Mouse (Mus musculus) forebrain, embryonic 14.5 days (tissue): ENCODE measurements around the gene Iqgap1. TPM values are rescaled to one million over a fixed set of nuclear protein-coding genes. Genes with fewer than 3 reads are reported as not detected.

ENCODE experiments used
- ATAC-seq: fragments of 200-750 bp; cut with Nextera tagmentation; 2 replicates; pipeline ENCODE4 v1.8.0; 2017; ENCODE audit warnings: mild to moderate bottlenecking, moderate library complexity
- DNase-seq: peaks from one replicate; pipeline ENCODE4 v3.0.0-alpha.2; 2015; ENCODE audit warnings: low spot score
- H3K27ac ChIP-seq: fragments of 300-500 bp; sonication (generic); 2 replicates; pipeline ENCODE4 v1.5.1; 2014; ENCODE audit warnings: low read depth, mild to moderate bottlenecking, control low read depth, low read length, moderate library complexity
- H3K27me3 ChIP-seq: fragments of 300-500 bp; sonication (generic); replicated peaks from 2 replicates; pipeline ENCODE4 v1.6.1; 2014; ENCODE audit warnings: low read length, control low read depth, mixed read lengths; ENCODE audit not compliant: control insufficient read depth, insufficient read depth
- H3K36me3 ChIP-seq: fragments of 300-500 bp; sonication (generic); 2 replicates; pipeline ENCODE4 v1.6.1; 2014; ENCODE audit warnings: low read length, control low read depth; ENCODE audit not compliant: control insufficient read depth, insufficient read depth
- H3K4me1 ChIP-seq: fragments of 300-500 bp; sonication (generic); 2 replicates; pipeline ENCODE4 v1.6.1; 2014; ENCODE audit warnings: antibody characterized with exemption, low read length, control low read depth; ENCODE audit not compliant: control insufficient read depth, insufficient read depth
- H3K4me2 ChIP-seq: fragments of 300-500 bp; sonication (generic); 2 replicates; pipeline ENCODE4 v1.6.1; 2014; ENCODE audit warnings: mild to moderate bottlenecking, control low read depth, low read length
- H3K4me3 ChIP-seq: fragments of 300-500 bp; sonication (generic); 2 replicates; pipeline ENCODE4 v1.5.1; 2014; ENCODE audit warnings: low read depth, low read length, control low read depth
- H3K9ac ChIP-seq: fragments of 300-500 bp; sonication (generic); 2 replicates; pipeline ENCODE4 v1.6.1; 2014; ENCODE audit warnings: mild to moderate bottlenecking, low read length, control low read depth, moderate library complexity
- H3K9me3 ChIP-seq: fragments of 300-500 bp; sonication (generic); replicated peaks from 2 replicates; pipeline ENCODE4 v1.6.1; 2016; ENCODE audit warnings: low read length, control low read depth, mixed read lengths; ENCODE audit not compliant: control insufficient read depth
- WGBS: fragments of 180-500 bp; shearing (Covaris S2); extraction: QIAGEN DNeasy Blood & Tissue Kit; methylation state at CpG from one replicate; pipeline ENCODE4 v1.1.7; 2014; 5-methylcytosine and 5-hydroxymethylcytosine counted together
- polyA plus RNA-seq: library from polyadenylated mRNA; unstranded; fragments of >200 nt; fragmentation: Nextera tagmentation; extraction: Ambion mirVana; gene quantifications from 2 replicates; pipeline ENCODE4 v1.2.1, GENCODE M21; 2014

Gene Iqgap1
- polyA plus RNA-seq, 1 experiment from 2014 or later: 16.5 TPM

DNA sequence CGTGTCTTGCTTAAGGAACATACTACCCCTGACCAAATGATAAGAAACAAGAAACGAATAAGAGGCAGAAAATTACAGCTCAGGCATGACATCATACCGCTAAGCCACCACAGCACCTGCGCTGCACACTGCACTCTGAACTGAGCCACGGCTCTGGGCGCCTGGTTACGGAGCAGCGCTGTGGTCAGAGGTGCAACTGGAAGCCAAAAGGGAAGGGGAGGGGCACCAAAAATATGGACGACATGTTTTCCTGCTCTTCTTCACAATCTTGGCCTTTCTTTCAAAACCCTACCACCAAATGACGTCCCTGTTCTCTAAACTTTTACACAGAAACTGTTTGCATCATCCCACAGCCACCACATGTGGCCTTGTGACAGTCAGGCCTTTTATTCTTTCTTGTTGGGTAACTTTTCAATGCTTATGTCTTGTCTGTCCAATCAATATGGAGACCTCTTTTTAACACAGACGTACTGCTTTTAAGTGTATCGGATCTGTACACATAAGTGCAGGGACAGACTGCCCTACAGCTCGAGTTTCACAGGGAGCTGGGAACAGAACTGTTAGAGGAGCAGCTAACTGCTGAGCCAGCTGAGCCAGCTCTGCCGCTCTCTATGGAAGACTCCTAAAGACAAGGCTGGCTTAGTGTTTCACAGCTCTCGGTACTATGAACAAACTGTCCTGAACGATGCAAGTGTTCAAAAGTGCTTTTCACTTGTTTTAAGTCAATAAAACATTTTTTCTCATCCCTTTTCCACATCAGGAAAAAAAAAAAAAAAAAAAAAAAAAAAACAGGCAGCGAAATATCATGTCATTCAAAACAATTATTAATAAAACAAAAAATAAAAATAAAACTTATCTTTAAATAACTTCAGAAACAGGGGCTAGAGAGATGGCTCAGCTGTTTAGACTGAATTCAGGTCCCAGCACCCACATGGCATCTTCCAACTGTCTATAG lies 43.3 kb downstream of the Iqgap1 start:
- no peak for DNase-seq
- no peak overlapping the region for H3K4me3 ChIP-seq
- no peaks in the 10 kb centered on the region for H3K27me3 ChIP-seq
- WGBS: 81% methylated on average over 17 of the region's 17 CpGs
- no peaks in the 10 kb centered on the region for H3K36me3 ChIP-seq
- H3K27ac ChIP-seq: no peak overlapping the region
- H3K9me3 ChIP-seq: no peaks in the 10 kb centered on the region
- no peaks in the 10 kb centered on the region for H3K4me1 ChIP-seq
- ATAC-seq: no peak
- no peak overlapping the region for H3K4me2 ChIP-seq
- H3K9ac ChIP-seq: no peak overlapping the region

- no peaks in the 10 kb centered on the region for H3K9me3 ChIP-seq
- DNase-seq (no peak), ATAC-seq (no peak)
- no peak overlapping the region for H3K9ac ChIP-seq
- no peak overlapping the region for H3K4me3 ChIP-seq
- H3K27me3 ChIP-seq: no peaks in the 10 kb centered on the region
- H3K36me3 ChIP-seq: no peaks in the 10 kb centered on the region
- 62% methylated on average over 9 of the region's 9 CpGs for WGBS
- no peak overlapping the region for H3K27ac ChIP-seq
- H3K4me2 ChIP-seq: no peak overlapping the region
- H3K4me1 ChIP-seq: no peaks in the 10 kb centered on the region
These were observed 44.2 kb downstream of the Iqgap1 start for GRCm38 (mm10) chr7:80781444-80782120.

DNA sequence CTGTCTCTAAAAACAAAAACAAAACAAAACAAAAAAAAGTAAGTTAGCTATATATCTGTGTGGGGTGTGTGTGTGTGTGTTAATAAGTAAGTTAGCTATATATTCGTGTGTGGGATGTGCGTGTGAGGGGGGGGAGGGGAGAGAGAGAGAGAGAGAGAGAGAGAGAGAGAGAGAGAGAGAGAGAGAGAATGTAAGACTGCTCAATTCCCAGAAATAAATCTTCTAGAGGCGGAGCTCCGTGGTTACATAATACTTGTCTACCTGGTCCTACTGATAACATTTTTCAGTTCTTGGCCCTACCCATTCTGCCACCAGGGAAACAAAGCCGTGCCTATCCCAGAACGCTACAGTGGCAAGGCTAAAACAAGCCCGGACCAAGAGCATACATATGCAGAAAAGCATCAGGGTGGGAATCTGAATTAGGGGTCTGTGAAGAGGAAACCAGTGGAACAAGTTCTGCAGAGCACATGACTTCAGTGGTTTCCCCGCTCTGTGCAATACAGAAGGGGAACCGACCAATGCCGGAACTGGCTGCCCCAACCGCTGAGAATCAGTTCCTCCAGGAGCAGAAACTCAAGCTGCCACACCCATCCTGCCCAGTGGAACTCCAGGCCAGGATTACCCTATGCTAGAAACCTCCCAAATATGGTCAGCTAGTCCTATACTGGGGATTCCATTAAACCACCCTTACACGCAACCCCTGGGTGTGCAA lies 46.7 kb downstream of the Iqgap1 start:
- 90% methylated on average over 12 of the region's 12 CpGs for WGBS
- no peak overlapping the region for H3K9ac ChIP-seq

GRCm38 (mm10) chr7:80778376-80778775 lies 47.4 kb downstream of the Iqgap1 start:
- Histone ChIP-seq H3K9me3 (no peaks in the 10 kb centered on the region), H3K27ac (no peak overlapping the region), H3K4me3 (no peak overlapping the region), H3K9ac (no peak overlapping the region), H3K4me1 (no peaks in the 10 kb centered on the region; the same call in 1 of the 2 replicates), H3K4me2 (no peak overlapping the region), H3K36me3 (no peaks in the 10 kb centered on the region), H3K27me3 (no peaks in the 10 kb centered on the region)
- ATAC-seq (no peak), DNase-seq (no peak)
- WGBS: 95% methylated on average over 6 of the region's 6 CpGs

More for the DNA sequence above, 46.7 kb downstream of the Iqgap1 start:
- H3K4me3 ChIP-seq: no peak overlapping the region
- DNase-seq: no peak
- H3K4me1 ChIP-seq: no peaks in the 10 kb centered on the region; the same call in 1 of the 2 replicates
- no peaks in the 10 kb centered on the region for H3K27me3 ChIP-seq
- H3K9me3 ChIP-seq: no peaks in the 10 kb centered on the region
- H3K36me3 ChIP-seq: no peaks in the 10 kb centered on the region
- no peak for ATAC-seq
- H3K27ac ChIP-seq: no peak overlapping the region
- H3K4me2 ChIP-seq: no peak overlapping the region

DNA sequence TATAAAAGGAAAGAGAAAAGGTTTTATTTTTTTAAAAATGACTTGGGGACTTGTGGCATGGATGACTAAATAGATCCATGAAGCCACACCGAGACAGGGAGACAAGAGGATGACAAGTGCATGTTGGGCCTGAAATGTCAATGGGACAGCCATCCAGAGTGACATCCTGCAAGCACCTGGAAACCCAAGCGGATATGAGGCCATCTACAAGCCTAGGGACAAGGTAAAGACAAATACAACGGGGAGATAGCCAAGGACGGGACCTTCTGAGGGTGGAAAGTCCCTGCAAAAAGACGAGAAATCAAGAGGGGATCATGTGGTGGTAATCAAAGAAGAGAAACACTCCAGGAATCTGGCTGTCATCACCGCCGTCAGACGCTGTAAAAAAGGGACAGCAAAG lies 48.6 kb downstream of the Iqgap1 start:
- no peak overlapping the region for H3K4me3 ChIP-seq
- H3K36me3 ChIP-seq: no peaks in the 10 kb centered on the region
- H3K27me3 ChIP-seq: no peaks in the 10 kb centered on the region
- no peak overlapping the region for H3K4me2 ChIP-seq
- H3K27ac ChIP-seq: no peak overlapping the region
- no peak for ATAC-seq
- H3K4me1 ChIP-seq: no peaks in the 10 kb centered on the region; the same call in 1 of the 2 replicates
- 87% methylated on average over 8 of the region's 8 CpGs for WGBS
- no peaks in the 10 kb centered on the region for H3K9me3 ChIP-seq
- no peak overlapping the region for H3K9ac ChIP-seq
- DNase-seq: no peak

- no peak for ATAC-seq
- Histone ChIP-seq H3K36me3 (no peaks in the 10 kb centered on the region), H3K4me3 (no peak overlapping the region), H3K4me1 (no peaks in the 10 kb centered on the region; the same call in 1 of the 2 replicates), H3K27me3 (no peaks in the 10 kb centered on the region), H3K27ac (no peak overlapping the region), H3K9ac (no peak overlapping the region), H3K9me3 (no peaks in the 10 kb centered on the region), H3K4me2 (no peak overlapping the region)
- no peak for DNase-seq
- WGBS: 87% methylated on average over 3 of the region's 3 CpGs
These were observed 49.7 kb downstream of the Iqgap1 start for GRCm38 (mm10) chr7:80776090-80776489.

DNA sequence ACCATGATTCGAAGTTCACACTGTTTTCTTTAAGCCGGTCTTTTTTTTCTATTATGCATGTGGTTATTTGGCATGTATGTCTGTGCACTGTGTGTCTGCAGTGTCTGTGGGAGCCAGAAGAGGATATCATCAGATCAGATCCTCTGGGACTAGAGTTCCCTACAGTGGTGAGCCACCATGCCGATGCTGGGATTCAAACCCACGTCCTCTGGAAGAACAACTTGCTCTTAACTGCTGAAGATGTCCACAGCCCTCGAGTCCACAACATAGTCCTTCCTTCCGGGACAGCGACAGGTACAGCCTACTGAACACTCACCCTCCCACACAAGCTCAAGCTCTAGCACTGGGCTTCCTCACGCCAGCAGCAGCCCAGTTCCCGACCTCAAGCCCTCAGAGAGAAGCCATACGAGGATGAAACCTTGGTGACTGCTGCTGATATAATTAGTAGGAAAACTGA lies 50.3 kb downstream of the Iqgap1 start:
- no peak for ATAC-seq
- H3K27me3 ChIP-seq: no peaks in the 10 kb centered on the region
- H3K27ac ChIP-seq: no peak overlapping the region
- no peak overlapping the region for H3K9ac ChIP-seq
- H3K9me3 ChIP-seq: no peaks in the 10 kb centered on the region
- DNase-seq: no peak
- 90% methylated on average over 10 of the region's 10 CpGs for WGBS
- H3K36me3 ChIP-seq: no peaks in the 10 kb centered on the region
- no peaks in the 10 kb centered on the region; the same call in 1 of the 2 replicates for H3K4me1 ChIP-seq
- H3K4me3 ChIP-seq: no peak overlapping the region
- no peak overlapping the region for H3K4me2 ChIP-seq

GRCm38 (mm10) chr7:80774615-80775447 lies 50.9 kb downstream of the Iqgap1 start:
- Histone ChIP-seq H3K27ac (no peak overlapping the region), H3K9me3 (no peaks in the 10 kb centered on the region), H3K9ac (no peak overlapping the region), H3K4me1 (no peaks in the 10 kb centered on the region; the same call in 1 of the 2 replicates), H3K4me2 (no peak overlapping the region), H3K4me3 (no peak overlapping the region), H3K27me3 (no peaks in the 10 kb centered on the region), H3K36me3 (no peaks in the 10 kb centered on the region)
- WGBS: 93% methylated on average over 15 of the region's 15 CpGs
- ATAC-seq (no peak), DNase-seq (no peak)
